Mouse (Mus musculus): Measurements from ENCODE around the gene Zfp27.

Gene Zfp27

DNA sequence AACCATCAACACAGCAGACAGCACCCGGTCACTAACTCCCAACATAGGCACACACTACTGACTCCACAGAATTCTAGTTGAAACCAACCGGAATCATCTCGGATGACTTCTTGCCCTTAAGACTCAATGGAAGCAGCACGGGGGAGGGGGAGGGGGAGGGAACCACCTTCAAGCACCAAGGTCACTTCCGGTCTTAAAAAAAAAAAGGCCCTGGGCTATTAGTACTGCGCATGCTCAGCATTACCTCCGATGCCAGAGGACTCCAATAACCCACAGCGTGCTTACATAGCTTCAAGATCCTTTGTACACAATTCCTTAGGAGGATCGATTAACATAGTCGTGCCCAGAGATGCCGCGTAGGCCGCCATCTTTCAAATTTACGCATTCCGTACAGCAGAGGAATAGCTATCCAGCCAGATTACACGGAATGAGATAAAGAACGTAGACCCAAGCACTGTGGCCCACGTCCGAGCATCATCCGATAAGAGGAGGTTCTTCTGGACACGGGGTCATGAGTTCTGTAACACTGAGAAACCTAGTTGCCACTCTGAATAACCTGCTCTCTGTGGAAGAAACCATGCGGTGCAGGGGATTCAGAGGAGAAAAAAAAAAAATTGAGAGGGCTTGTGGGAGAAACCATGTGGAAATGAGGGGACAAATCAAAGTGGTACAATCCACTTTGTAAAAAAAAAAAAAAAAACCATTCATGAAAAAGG, at the start of gene Zfp27:
Zfp27 (minus strand) TSS at position 607 of the 716 bp plus-strand sequence.
- DNase-seq (ENCODE audit: low spot score in 2 of 2): peak; percentile 55 to 66

DNA sequence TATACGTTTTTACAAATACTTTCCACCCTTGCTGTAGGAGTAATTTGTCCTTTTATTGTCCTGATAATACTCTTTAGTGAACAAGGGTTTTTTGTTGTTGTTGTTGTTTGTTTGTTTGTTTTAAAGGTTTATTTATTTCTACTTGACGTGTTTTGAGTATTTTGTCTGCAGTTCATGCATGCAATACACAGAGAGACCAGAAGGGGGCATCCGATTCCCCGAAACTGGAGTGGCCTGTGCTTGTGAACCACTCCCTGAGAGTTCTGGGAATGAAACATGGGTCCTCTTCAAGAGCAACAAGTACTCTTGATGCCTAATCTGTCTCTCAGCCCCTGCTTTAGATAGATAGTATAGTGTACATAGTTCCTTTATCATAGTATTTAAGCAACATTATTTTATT, 48.4 kb upstream of the Zfp27 start:
- no peak for DNase-seq (ENCODE audit: low spot score in 2 of 2)

DNA sequence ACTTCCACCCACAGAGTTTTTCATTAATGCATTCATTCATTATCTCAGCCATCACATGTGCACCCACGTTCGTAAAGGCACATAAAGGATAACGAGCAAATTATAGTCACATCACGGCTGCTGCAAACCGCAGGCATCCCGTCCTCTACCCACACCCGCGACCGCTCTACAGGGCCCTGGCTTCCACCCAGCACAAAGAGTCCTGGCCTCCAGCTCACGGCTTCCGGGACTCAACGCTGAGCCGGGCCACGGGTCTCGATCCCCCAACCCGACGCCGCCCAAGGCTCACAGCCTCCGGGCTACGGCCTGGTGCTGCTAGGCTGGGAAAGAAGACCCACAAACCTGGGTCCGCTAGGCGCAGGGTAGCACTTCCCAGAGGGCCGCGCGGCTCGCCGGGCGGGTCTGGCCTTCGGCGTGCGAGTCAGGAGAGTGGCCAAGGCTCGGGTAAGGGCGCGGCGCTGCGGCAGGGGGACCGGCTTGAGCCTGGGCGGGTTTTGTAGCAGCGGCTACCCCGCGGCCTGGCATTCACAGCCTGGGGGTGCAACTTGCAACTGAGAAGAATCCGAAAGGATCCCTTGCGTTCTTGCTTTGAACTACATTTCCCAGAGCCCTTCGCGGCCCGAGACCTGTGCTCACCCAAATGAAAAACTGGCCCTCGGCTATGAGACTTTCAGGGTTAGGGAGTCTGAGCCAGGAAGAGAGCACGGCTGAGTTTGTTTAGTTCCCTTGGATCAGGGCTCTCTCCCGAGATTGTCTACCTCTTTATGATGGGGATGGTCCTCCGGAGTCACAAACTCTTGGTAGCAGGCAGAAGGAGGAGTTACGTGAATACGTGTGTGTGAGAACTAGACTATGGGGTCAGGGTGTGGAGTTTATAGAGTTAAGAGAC, 47.4 kb upstream of the Zfp27 start, which contains the start of gene Zfp74:
Zfp74 (minus strand) TSS at position 577 of the 889 bp plus-strand sequence.
- DNase-seq (ENCODE audit: low spot score in 2 of 2): peak; percentile 50 to 67

DNA sequence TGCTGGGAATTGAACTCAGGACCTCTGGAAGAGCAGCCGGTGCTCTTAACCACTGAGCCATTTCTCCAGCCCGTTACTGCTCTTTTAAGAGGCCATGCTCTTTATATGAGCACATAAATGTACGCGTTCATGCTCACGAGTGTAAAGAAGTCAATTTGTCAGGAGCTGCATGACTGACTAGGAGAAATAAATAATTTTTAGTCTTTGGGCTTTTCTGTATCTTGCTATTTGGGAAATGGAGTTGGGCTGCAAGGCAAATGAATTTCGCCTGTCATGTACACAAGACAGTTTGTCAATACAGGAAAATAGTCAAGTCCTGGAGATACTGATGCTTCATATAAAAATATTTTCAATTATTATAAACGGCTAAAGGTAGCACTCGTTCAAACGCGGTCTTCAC, 46.7 kb upstream of the Zfp27 start:
- no peak for DNase-seq (ENCODE audit: low spot score in 2 of 2)

DNA sequence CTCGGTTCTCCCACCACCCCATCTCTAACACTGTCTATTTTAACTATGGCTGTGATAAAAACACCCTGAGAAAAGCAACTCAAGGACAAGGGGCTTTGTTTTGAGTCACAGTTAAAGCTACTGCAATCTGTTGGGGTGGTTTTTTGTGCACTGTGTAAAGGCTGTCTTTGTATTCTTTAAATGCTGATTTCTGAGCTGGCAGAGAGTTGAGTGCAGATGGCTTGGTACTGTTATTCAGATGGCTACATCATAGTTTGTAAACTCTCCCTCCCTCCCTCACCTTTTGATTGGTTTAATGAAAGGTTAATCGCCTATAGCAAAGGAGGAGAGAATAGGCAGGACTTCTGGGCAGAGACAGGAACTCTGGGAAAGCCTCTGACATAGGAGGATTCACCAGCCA, 37.8 kb upstream of the Zfp27 start:
- DNase-seq (ENCODE audit: low spot score in 2 of 2): no peak

DNA sequence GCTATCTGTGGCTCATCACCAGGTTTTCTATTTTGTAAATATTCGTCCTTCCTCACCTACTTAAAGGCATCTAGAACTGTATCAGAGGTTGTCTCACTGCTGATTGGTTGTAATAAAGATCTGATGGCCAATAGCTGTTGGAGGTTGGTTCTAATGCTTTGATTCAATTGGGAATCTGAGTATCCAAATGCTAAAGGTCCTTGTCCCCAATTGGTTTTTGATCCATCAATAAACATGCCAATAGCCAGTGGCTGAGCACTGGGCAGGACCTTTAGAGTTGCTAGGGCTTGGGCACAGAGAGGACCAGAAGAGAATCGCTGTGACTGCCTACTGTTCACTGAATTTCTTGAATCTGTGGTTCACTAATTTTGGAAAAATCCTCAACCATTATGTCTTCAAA, 37.3 kb upstream of the Zfp27 start:
- no peak for DNase-seq (ENCODE audit: low spot score in 2 of 2)

DNA sequence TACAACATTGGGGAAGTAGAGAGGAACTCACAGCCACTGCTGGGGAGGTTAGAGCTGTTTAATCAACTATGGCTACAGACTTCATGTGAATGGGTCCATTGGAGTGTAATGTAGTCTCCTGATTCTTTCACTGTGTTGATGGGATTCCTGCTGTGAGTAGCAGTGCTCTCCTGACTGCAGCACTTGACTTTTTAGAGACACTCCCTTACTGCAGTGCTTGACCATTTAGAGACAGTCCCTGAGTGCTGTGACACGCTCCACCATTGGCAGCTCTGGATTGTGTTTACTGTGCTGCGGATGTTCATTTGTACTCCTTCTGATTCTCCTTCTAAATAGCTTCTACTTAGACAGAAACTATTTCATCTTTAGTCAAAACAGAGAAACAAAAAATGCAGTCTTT, 36.4 kb upstream of the Zfp27 start:
- DNase-seq (ENCODE audit: low spot score in 2 of 2): no peak

DNA sequence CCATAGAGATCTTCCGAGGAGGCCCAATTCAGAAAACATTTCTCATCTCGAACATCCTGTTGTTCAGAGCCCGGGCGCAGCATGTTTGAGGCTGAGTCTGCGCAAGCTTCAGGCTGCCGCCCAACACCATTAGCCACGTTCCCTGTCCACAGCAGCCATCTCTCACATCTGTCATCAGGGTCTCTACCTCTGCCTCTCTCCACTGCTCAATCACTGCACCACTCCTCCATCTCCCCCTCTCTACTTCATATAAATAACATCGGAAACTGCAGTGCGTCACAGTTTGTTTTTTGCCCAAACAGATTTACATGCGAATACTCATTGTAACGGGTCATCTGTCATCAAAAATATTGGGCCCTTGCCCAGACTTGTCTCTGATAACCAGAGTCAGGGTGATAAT, 34.7 kb upstream of the Zfp27 start:
- DNase-seq (ENCODE audit: low spot score in 2 of 2): no peak

DNA sequence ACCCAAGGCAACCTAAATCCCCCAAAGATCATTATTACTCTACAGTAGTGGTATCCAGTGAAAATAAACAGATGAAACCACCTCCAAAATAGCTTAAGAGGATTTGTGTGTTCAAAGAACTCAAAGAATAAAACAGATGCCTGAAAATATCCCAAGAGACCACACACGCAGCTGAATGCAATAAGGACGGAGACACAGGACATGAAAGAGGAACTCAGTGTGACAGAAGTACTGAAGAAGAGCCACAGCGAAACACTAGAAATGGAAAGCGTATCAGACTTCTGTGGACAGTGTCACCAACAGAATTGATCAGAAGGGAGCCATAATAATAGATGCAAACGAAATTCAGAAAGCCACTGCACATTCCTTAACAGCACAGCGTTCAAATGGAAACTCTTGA, 32.5 kb upstream of the Zfp27 start:
- no peak for DNase-seq (ENCODE audit: low spot score in 2 of 2)

DNA sequence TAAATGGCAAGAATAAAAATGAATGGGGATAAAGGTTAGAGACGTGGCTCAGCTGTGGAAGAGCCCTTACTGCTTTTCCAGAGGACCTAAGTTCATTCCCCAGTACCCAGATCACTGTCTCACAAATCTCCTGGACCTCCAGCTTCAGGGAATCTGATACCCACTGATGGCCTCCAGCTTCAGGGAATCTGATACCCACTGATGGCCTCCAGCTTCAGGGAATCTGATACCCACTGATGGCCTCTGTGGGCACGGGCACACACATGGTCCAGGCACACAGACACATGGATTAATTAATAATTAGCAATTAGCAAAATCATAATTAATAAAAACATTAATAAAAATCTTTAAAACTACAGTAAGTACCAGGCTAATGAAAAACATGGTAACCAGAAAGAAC, 16.4 kb upstream of the Zfp27 start:
- no peak for DNase-seq (ENCODE audit: low spot score in 2 of 2)

DNA sequence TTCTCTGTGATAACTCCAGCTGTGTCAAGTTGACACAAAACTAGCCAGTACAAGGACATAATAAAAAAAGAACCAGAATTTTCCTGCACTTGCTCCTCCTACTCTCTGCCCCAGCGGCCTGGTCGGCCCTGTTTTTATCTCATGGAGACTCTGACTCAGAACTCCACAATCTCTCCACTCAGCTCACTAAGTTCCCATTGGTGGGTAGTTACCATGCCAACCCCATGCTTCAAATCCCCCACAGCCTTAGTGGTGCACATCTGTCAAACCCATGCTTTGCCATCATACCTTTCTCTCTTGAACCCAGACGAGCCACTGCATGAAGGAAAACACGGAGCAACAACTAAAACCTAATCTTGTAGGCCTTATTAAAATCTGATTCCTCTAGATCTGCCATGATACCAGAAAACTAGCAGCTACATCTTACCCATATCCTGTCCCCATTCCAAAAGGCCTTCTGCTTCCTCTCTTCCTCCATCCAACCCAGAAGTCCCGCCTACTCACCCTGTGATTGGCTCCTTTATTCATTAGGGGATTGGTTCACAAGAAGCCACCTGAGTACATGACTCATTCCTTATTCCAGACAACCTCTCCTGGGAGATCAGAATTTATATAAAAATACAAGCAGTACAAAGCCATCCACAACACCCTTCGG, 15.2 kb upstream of the Zfp27 start:
- no peak for DNase-seq (ENCODE audit: low spot score in 2 of 2)

DNA sequence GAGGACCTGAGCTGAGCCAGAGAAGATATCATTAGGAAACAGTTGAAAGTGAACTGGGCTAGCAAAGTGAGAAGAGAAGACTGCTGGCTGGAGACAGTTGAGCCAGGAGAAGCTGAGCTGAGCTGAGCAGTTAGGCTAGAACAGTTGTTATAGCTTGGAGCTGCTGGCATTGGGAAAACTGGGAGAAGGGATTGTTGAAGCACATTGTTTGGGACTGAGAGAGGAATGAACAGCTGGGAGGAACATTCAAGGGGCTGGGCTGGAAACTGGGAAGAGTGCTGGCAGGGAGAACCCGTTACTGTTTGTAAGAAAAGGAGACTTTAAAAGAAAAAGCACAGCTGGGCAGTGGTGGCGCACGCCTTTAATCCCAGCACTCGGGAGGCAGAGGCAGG, 11.7 kb upstream of the Zfp27 start:
- DNase-seq (ENCODE audit: low spot score in 2 of 2): no peak

DNA sequence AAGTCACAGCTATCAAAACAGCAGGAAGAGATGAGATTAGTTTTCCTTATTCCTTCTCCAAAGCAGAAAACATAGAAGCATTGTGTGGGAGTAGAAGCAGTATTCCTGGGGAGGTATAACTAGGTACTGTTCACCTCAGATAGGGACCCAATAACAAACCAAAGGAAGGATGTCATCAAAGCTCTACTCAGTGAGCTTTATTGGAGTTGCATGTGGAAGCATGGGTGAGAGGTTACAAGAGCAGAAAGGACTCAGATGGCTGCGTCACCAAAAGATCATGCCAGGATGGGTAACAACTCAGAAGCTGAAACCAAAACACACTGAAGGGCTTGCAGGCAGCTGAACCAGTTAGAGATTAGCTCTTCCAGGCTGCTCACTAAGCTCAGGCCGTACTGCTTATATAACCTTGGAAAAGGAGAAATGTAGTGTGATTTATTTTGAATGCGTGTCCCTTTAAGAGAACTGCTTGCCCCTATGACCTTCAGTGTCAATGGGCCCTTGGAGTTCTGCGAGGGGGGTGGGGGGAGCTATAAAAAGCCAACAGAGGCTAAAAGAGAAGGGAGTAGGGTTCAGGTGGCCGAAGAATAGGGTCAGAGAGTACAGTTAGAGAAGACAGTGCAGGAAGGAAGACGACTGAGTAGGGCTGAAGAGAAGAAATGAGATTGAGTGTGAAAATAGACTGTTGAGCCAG, 11.1 kb upstream of the Zfp27 start:
- no peak for DNase-seq (ENCODE audit: low spot score in 2 of 2)

DNA sequence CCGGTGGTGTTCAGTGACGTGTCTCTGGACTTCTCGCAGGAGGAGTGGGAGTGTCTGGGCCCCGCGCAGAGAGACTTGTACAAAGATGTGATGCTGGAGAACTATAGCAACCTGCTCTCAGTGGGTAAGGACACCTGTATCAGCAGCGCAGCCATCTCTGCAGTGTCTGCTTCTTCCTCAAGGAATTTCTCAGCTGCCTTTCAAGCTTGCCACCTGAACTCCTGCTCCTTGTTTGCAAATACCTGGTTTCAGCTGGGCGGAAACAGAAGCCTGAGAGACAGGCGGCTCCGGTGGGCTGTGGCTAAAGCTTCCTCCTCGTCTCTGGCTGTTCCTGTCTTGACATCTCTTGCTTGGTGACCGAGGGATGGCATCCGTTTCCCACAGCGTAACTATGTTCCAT, 5.8 kb upstream of the Zfp27 start:
- DNase-seq (ENCODE audit: low spot score in 2 of 2): no peak

DNA sequence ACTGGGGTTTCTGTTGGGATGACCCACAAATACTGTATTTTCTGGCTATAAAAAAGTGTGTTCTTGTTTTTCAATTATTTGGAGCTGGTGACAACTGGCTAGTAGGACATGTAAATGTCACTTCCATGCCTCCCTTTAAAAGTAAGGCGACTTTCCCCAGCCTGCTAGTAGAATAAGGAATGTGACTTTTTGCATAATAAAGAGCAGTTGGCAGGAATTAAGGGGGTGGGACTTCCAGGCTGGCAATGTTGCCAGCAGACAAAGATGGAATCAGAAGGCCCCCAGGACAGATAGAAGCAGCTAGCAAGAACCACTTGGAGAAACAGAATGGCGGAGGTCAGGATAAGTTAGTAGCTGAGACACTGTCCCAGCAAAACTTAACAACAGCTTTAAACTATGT, 3.9 kb upstream of the Zfp27 start:
- no peak for DNase-seq (ENCODE audit: low spot score in 2 of 2)

DNA sequence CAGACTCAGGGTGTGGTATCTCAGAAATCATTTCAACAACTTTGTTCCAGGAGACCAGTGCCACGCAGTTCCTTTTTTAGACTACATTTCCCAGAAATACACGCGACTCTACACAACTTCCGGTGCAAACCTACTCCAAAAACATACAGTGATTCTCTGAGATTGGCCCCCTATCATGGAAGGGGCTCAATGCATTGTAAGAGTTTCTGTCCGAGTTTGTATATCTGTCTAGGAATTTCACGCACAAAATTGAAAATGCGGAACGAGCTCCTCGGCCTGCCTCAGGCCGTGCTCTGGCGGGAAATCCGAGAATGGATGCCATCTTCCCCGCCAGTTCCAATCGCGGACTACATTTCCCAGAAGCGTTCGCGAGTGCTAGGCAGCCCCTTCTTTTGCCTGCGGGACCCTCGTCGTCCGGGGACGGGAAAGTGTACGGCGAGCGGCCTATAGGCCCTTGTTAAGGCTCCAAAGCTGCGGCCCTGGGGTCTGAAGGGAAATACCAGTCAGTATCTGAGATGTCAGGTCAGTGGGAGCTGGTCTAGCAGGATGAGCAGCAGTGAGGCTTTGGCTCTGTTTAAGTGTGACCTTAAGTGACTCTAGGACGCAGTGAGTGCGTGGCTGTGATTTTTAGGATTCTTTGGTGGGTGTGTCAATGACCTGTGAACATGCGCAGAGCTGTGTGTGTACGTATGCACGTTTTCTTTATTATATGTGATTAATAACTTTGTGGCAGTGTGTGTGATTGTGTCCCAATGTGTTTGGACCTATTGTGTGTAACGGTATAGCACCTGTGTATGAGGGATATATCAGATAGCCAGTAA, 2.0 kb upstream of the Zfp27 start, which contains the start of gene Zfp383:
Zfp383 (plus strand) TSS at position 94 of the 821 bp plus-strand sequence.
- peak; percentile 68 to 78 for DNase-seq (ENCODE audit: low spot score in 2 of 2)

DNA sequence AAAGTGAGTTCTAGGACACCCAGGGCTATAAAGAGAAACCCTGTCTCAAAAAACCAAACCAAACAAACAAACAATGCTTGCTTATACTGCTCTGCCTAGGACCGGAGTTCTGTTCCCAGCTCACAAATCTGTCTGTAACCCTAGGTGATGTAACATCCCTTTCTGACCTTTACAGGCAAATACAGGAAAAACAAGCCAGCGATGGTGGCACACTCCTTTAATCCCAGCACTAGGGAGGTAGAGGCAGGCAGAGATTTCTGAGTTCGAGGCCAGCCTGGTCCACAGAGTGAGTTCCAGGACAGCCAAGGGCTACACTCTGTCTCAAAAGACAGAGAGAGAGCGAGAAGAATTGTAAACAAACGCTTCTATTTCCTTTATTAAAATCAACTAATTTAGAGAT, 834 bp upstream of the Zfp27 start:
- no peak for DNase-seq (ENCODE audit: low spot score in 2 of 2)

DNA sequence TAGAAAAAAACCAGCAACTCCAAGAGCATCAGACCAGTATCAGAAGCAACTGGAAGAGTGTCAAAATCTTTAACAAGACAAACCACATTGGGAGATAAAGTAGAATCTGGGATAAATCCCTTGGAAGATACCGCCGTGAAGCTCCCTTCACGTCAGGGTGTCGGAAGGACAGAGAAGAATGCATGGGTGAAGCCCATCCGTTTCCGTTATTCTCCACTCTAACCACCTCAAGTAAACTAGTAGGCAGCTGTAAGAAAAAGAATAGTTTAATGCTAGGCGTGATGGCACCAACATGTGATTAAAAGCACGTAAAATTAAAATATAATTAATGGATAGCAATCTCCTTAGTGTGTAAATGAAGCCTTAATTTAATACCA, 298 bp upstream of the Zfp27 start:
- no peak for DNase-seq (ENCODE audit: low spot score in 2 of 2)

DNA sequence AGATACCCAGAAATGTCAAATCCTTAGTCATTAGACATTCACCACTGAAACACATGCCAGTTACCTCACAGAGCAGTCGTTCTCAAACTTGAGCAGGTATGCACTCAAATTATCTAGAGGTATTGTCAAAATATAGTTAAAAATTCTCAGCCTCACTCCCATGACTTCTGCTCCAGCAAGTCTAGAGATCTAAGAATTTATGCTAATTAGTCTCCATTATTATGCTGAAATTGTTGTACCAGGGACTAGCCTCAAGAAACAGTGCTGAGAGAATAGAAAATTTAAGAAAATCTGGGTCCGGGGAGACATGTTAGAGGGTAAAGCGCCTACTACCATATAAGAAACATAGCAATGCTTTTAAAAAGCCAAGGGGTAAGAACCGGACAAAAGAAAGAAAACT, 2.3 kb downstream of the Zfp27 start:
- DNase-seq (ENCODE audit: low spot score in 2 of 2): no peak

DNA sequence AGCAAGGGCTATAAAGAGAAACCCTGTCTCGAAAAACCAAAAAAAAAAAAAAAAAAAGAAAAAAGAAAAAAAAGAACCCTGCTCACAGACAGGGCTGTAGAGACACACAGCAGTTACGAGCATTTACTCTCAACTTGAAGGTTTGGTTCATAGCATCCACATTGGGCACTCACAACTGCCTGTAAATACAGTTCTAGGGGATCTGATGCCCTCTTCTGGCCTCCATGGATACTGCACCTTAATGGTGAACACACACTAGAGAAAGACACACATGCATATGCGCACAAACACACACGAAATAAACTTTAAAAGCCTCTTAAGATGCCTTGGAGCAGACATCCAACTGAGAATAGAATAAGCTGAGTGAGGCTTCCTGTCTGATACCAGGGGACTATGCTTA, 8.0 kb downstream of the Zfp27 start:
- DNase-seq (ENCODE audit: low spot score in 2 of 2): no peak

DNA sequence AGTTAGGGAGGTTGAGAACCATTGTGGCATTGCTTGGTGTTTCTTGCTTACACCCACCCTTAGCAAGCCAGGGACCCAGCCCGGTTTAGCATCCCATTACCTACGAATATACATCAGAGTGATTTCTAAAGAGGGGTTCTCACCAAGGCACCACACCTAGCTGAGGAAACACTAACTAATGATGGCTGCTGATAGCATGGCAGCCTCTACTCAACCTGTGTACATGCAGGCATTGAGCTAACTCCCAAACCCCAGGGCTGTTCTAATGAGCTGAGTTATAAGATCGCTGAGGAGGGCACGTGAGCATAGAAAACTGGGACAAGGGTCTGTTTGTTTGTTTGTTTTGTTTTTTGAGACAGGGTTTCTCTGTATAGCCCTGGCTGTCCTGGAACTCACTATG, 13.6 kb downstream of the Zfp27 start:
- DNase-seq (ENCODE audit: low spot score in 2 of 2): no peak
